ENCODE assay signal across 8 mouse cellular contexts in the genomic region with DNA sequence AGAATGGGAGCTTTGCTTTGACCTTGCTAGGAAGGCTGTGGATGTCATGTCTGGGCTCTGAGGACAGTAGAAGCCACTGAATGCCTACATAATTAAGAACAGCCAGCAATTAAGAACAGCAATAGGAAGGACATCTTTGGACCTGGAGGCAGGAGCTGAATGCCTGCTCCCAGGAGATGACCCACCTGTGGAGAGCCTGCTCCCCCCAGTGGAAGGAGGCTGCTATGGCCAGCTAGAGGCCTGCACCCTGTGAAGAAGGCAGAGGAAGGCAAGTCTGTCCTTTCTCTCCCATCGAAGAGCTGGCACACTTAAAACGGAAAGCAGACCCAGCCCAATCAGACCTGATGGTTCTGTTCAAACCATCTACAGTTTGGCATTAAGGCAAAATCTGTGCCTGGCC.
A peak's percentile ranks its signal among the peaks of the same experiment; 100 is the strongest.
DNase-seq lines count a peak whose midpoint lies in the region; ATAC-seq lines count a peak whose summit lies in the region.

No protein-coding gene starts in this region.

- H3K9ac ChIP-seq in midbrain, embryonic 11.5 days (ENCODE audit: low read length): no peak overlapping the region

- ATAC-seq in frontal cortex, adult (ENCODE audit: low TSS enrichment): peak; percentile 93
- ATAC-seq in midbrain, embryonic 11.5 days (ENCODE audit: low FRiP score): peak; percentile 64; the same call in 1 of the 2 replicates

- H3K4me2 ChIP-seq in midbrain, embryonic 11.5 days: no peak overlapping the region

- H3K27ac ChIP-seq in midbrain, embryonic 11.5 days (ENCODE audit: low read depth, low read length): no peak overlapping the region

- no peaks in the 10 kb centered on the region for H3K4me1 ChIP-seq in midbrain, embryonic 11.5 days (ENCODE audit: control insufficient read depth, insufficient read depth, low read length)

- H3K4me3 ChIP-seq in midbrain, embryonic 11.5 days (ENCODE audit: low read depth, low read length): no peak overlapping the region

- no peaks in the 10 kb centered on the region for H3K27me3 ChIP-seq in midbrain, embryonic 11.5 days (ENCODE audit: control insufficient read depth, insufficient read depth, low read length)

- no peaks in the 10 kb centered on the region for H3K9me3 ChIP-seq in midbrain, embryonic 11.5 days (ENCODE audit: control insufficient read depth, low read length)

- no peaks in the 10 kb centered on the region for H3K36me3 ChIP-seq in midbrain, embryonic 11.5 days (ENCODE audit: control insufficient read depth, insufficient read depth, low read length)

- 50% methylated on average over 2 of the region's 2 CpGs for WGBS in midbrain, embryonic 11.5 days

- peak; percentile 27 for DNase-seq in kidney, adult 18-20 months
- no peak for DNase-seq in kidney, adult 11 months
- DNase-seq in cerebellum, adult 18-20 months: peak; percentile 80 to 84
- peak; percentile 40 for DNase-seq in layer of hippocampus, adult 9-11 months
- no peak for DNase-seq in midbrain, embryonic 11.5 days (ENCODE audit: low spot score, missing footprints)
- DNase-seq in testis, postnatal 10 days (ENCODE audit: low spot score): peak; percentile 56
- no peak for DNase-seq in urinary bladder, postnatal 4 days (ENCODE audit: low spot score in 2 of 2)

Comparison
In these comparisons a context has a peak if more than half of its experiments do, and no peak if none do; other contexts are left out.
1. DNase-seq: peak in kidney, adult 18-20 months (single experiment), cerebellum, adult 18-20 months (2 of 2), layer of hippocampus, adult 9-11 months (single experiment) and testis, postnatal 10 days (single experiment); none in kidney, adult 11 months (single experiment), midbrain, embryonic 11.5 days (single experiment) and urinary bladder, postnatal 4 days (0 of 2).